Mouse (Mus musculus) cerebellum, adult 9-11 months (tissue): ENCODE data around the gene Eif2b3.
A peak's percentile ranks its signal among the peaks of the same experiment; 100 is the strongest.

ENCODE experiments used
- DNase-seq: peaks from one replicate; pipeline ENCODE4 v3.0.0; 2022

The Eif2b3 gene

GRCm38 (mm10) chr4:117019206-117020134, at the start of gene Eif2b3:
Gene Eif2b3 (plus strand): TSS chr4:117019402.
- peak; percentile 91 for DNase-seq

- DNase-seq: no peak
Measured at GRCm38 (mm10) chr4:116976503-116976902, 42.7 kb upstream of the Eif2b3 start.

GRCm38 (mm10) chr4:116985681-116986080, 33.5 kb upstream of the Eif2b3 start:
- DNase-seq: no peak

GRCm38 (mm10) chr4:116986400-116987121, 32.6 kb upstream of the Eif2b3 start:
- DNase-seq: peak; percentile 86

GRCm38 (mm10) chr4:116987122-116987456, 32.1 kb upstream of the Eif2b3 start:
- DNase-seq: peak; percentile 18

- DNase-seq: no peak
Measured at GRCm38 (mm10) chr4:116989731-116990130, 29.5 kb upstream of the Eif2b3 start.

GRCm38 (mm10) chr4:116991366-116991765, 27.8 kb upstream of the Eif2b3 start:
- DNase-seq: peak; percentile 89

GRCm38 (mm10) chr4:116993672-116994621, 25.3 kb upstream of the Eif2b3 start, which contains the start of gene Urod:
Gene Urod (minus strand): TSS chr4:116994413.
- peak; percentile 96 for DNase-seq

- peak; percentile 66 for DNase-seq
Measured at GRCm38 (mm10) chr4:116995131-116995797, 23.9 kb upstream of the Eif2b3 start, which contains the start of gene Hectd3. Gene Hectd3 (plus strand): TSS chr4:116995317.

- peak; percentile 81 for DNase-seq
Measured at GRCm38 (mm10) chr4:116995798-116996135, 23.4 kb upstream of the Eif2b3 start.

- DNase-seq: no peak
Measured at GRCm38 (mm10) chr4:116999513-117000154, 19.6 kb upstream of the Eif2b3 start.

GRCm38 (mm10) chr4:117001957-117002356, 17.2 kb upstream of the Eif2b3 start:
- DNase-seq: no peak

GRCm38 (mm10) chr4:117002543-117003521, 16.4 kb upstream of the Eif2b3 start:
- peak; percentile 63 for DNase-seq

- no peak for DNase-seq
Measured at GRCm38 (mm10) chr4:117004649-117005048, 14.6 kb upstream of the Eif2b3 start.

GRCm38 (mm10) chr4:117005611-117006400, 13.4 kb upstream of the Eif2b3 start:
- DNase-seq: no peak

GRCm38 (mm10) chr4:117007058-117007457, 12.1 kb upstream of the Eif2b3 start:
- no peak for DNase-seq

- no peak for DNase-seq
Measured at GRCm38 (mm10) chr4:117010231-117010630, 9.0 kb upstream of the Eif2b3 start.

- DNase-seq: no peak
Measured at GRCm38 (mm10) chr4:117013596-117013995, 5.6 kb upstream of the Eif2b3 start.

- DNase-seq: no peak
Measured at GRCm38 (mm10) chr4:117014901-117015415, 4.2 kb upstream of the Eif2b3 start.
